30 mouse cellular contexts compared by ENCODE assay signal in the genomic region with DNA sequence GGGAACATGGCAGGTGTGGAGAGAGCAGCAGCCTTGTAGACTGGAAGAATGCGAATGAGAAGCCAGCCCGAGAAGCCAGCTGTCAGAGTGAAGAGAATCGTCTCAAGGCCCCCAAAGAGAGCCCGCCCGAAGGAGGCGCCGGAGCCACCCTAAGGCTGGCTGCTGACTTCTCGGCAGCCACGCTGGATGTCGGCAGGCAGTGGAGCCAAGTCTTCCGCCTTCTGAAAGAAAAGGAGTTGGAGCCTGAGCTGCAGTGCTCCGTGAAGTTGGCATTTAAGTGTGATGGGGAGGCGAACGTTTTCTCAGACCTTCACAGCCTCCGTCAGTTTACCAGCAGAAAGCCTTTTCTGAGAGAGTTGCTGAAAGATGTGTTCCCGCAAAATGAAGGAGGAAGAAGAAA. TPM values are rescaled to one million over a fixed set of nuclear protein-coding genes. Genes with fewer than 3 reads are reported as not detected.
DNase-seq lines count a peak whose midpoint lies in the region; ATAC-seq and TF ChIP-seq lines count a peak whose summit lies in the region.
"Had no signal": no experiment of that assay in that cellular context is flagged by ENCODE, and none has a peak within 500 bp of the region (broad histone marks: within the 10 kb centered on the region; RNA-seq: fewer than 3 reads in every experiment).

No protein-coding gene starts in this region.

- no peak for TF ChIP-seq CTCF in E14TG2a.4 (conservative IDR thresholded peaks at IDR 0.05; ENCODE audit: low read length)

- peak overlapping the region; percentile 55; the same call in 1 of the 2 replicates for H3K9ac ChIP-seq in ES-E14 (ENCODE audit: insufficient read depth, low read depth, low read length, poor library complexity, severe bottlenecking)
- H3K9ac ChIP-seq: embryonic facial prominence, embryonic 13.5 days; embryonic facial prominence, embryonic 15.5 days; forebrain, embryonic 12.5 days had no signal

- H3K9me3 ChIP-seq in E14TG2a.4 (ENCODE audit: low read length) (no peaks in the 10 kb centered on the region), ES-E14 (ENCODE audit: control insufficient read depth, insufficient read depth, low read depth, low read length) (no peaks in the 10 kb centered on the region)
- H3K9me3 ChIP-seq: embryonic facial prominence, embryonic 13.5 days; embryonic facial prominence, embryonic 15.5 days; forebrain, embryonic 10.5 days; forebrain, embryonic 12.5 days had no signal

- peak; percentile 59 for ATAC-seq in frontal cortex, adult (ENCODE audit: low TSS enrichment)
- ATAC-seq: activated CD4-positive, CD25-positive, alpha-beta regulatory T cell, adult 4 months; CD4-positive, CD25-positive, alpha-beta regulatory T cell, adult 4 months; forebrain, embryonic 14.5 days; forebrain, embryonic 16.5 days had no signal

- in situ Hi-C loops in ES-E14 (cut with MboI; ENCODE audit: low sequenced_read_pairs in 2 of 2, unreplicated experiment in 2 of 2), result loop anchor here in 1 of 2 experiments (25.0 kb wide), 1 partner anchor 154 kb away; no protein-coding TSS in a partner anchor

- peaks cover 75% of the 10 kb centered on the region for H3K4me1 ChIP-seq in E14TG2a.4 (replicated peaks; ENCODE audit: low read depth, low read length)
- H3K4me1 ChIP-seq in ES-E14 (ENCODE audit: control insufficient read depth in 2 of 2, insufficient read depth in 2 of 2, low read length in 2 of 2, poor library complexity in 1 of 2), result peaks cover 2 to 3% of the 10 kb centered on the region in 2 experiments; a peak in 2 of 4 replicates
- H3K4me1 ChIP-seq: embryonic facial prominence, embryonic 13.5 days; embryonic facial prominence, embryonic 15.5 days; forebrain, embryonic 10.5 days; forebrain, embryonic 12.5 days had no signal

- H3K4me3 ChIP-seq in E14TG2a.4 (replicated peaks; ENCODE audit: low read length) (peak overlapping the region; percentile 74), ES-E14 (ENCODE audit: insufficient read depth in 1 of 2, low read depth in 1 of 2, low read length in 2 of 2, poor library complexity in 1 of 2, severe bottlenecking in 1 of 2) (peak overlapping the region; percentile 38 to 58)
- H3K4me3 ChIP-seq: embryonic facial prominence, embryonic 13.5 days; embryonic facial prominence, embryonic 15.5 days; erythroblast, embryonic 14.5 days; forebrain, embryonic 10.5 days; forebrain, embryonic 12.5 days had no signal

- peaks cover 93% of the 10 kb centered on the region for H3K36me3 ChIP-seq in E14TG2a.4 (ENCODE audit: insufficient read depth, low read length)
- peaks cover 76% of the 10 kb centered on the region for H3K36me3 ChIP-seq in ES-E14 (ENCODE audit: control insufficient read depth, insufficient read depth, low read length, poor library complexity, severe bottlenecking)
- H3K36me3 ChIP-seq: embryonic facial prominence, embryonic 13.5 days; embryonic facial prominence, embryonic 15.5 days; forebrain, embryonic 10.5 days; forebrain, embryonic 12.5 days had no signal

- H3K27me3 ChIP-seq in E14TG2a.4 (ENCODE audit: insufficient read depth, low read length), result no peaks in the 10 kb centered on the region
- H3K27me3 ChIP-seq: CH12.LX; embryonic facial prominence, embryonic 15.5 days had no signal

- no peak for DNase-seq in frontal cortex, adult 2 months (ENCODE audit: extremely low spot score in 1 of 2, low spot score in 1 of 2)
- DNase-seq in ES-E14 (ENCODE audit: low read depth, low spot score), result no peak
- DNase-seq in brain, adult 2 months (ENCODE audit: low read depth, low spot score), result peak; percentile 25
- no peak for DNase-seq in cerebellum, postnatal 36 days
- no peak for DNase-seq in adrenal gland, adult 18-20 months (ENCODE audit: low spot score in 2 of 2)
- DNase-seq: adrenal gland, adult 2 months; adrenal gland, postnatal 10 days; adrenal gland, postnatal 25 days; B cell, adult 2 months; cerebellum, adult 11-12 months; cerebellum, adult 2 months; cerebellum, adult 9-10 months; cerebellum, postnatal 10 days; cerebellum, postnatal 25 days; embryo, embryonic 11 days had no signal

- peak overlapping the region; percentile 4; the same call in 1 of the 2 replicates for H3K27ac ChIP-seq in ES-E14 (ENCODE audit: insufficient read depth, low read depth, low read length, poor library complexity, severe bottlenecking)
- H3K27ac ChIP-seq: embryonic facial prominence, embryonic 13.5 days; embryonic facial prominence, embryonic 15.5 days; forebrain, embryonic 10.5 days; forebrain, embryonic 12.5 days had no signal

TF ChIP-seq in ES-E14, 5 proteins besides CTCF, POLR2A, EP300 and RAD21:
- TF ChIP-seq ZC3H11A (IDR thresholded peaks at IDR 0.05; ENCODE audit: borderline replicate concordance, low read depth, low read length), result no peak
- no peak for TF ChIP-seq MAFK (IDR thresholded peaks at IDR 0.05; ENCODE audit: insufficient read depth, low read depth, low read length)
- no peak for TF ChIP-seq CHD2 (IDR thresholded peaks at IDR 0.05; ENCODE audit: low read depth, low read length)
- TF ChIP-seq HCFC1 (IDR thresholded peaks at IDR 0.05; ENCODE audit: borderline replicate concordance, insufficient read depth, low read length), result no peak
- TF ChIP-seq ZNF384 (IDR thresholded peaks at IDR 0.05; ENCODE audit: low read depth, low read length), result no peak
TF ChIP-seq in ES-E14: peak in this region for 0.

RNA-seq across cellular contexts. Expression of a gene that starts 7.1 kb away (rescaled TPM):
- polyA plus RNA-seq in frontal cortex, adult 2 months (2012; rRNA removed), result 0.06 and 0.16 TPM in 2 replicates
- 234 and 286 TPM in 2 replicates for total RNA-seq in ES-E14 (2012; rRNA removed)
- not detected for total RNA-seq in adrenal gland, adult 18-20 months (2021)
- total RNA-seq: adrenal gland, adult 2 months; adrenal gland, postnatal 10 days; adrenal gland, postnatal 25 days; adrenal gland, postnatal 4 days; CH12.LX; common myeloid progenitor, adult 5-6 weeks; MEL had no signal
- polyA plus RNA-seq: activated CD4-positive, CD25-positive, alpha-beta regulatory T cell, adult 4 months; adrenal gland, adult 2 months; embryonic facial prominence, embryonic 15.5 days; erythroblast, embryonic 14.5 days; forebrain, embryonic 16.5 days had no signal

Comparison
In these comparisons a context has a peak if more than half of its experiments do, and no peak if none do; other contexts are left out.
1. RNA of a gene that starts 7.1 kb away (total RNA-seq): 234 to 286 TPM in ES-E14; not detected in adrenal gland, adult 18-20 months; every median in the first group is over 100 times any median in the second.